Mouse (Mus musculus): ENCODE data around the gene R3hdml.

DNA sequence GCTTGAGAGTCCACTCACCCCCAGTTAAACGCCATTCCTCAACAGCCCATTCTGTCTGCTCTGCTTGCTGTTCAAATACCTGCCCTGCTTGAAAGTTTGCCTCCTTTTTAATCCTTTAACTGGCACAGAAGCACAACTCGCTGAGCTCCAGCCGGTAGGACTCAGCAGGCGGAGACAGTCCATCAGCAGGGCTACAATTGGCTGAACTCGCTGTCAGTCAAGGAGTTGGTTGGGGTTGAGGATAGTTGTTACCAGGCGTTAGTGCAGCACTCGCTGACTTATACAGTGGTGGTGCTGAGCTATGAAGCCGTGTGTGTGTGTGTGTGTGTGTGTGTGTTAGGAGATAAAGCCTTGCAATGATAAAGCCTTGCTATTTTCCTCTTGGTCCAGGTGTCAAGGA is 31.5 kb upstream of the R3hdml start:
- TF ChIP-seq CHD1 (IDR thresholded peaks at IDR 0.05; ENCODE audit: low read depth, low read length) (no peak), BHLHE40 (IDR thresholded peaks at IDR 0.05; ENCODE audit: low read depth, low read length) (no peak), POLR2AphosphoS2 (IDR thresholded peaks at IDR 0.05; ENCODE audit: low read depth, low read length) (no peak), EP300 (IDR thresholded peaks at IDR 0.05; ENCODE audit: low read length) (no peak), MXI1 (IDR thresholded peaks at IDR 0.05; ENCODE audit: low read depth, low read length) (no peak), RAD21 (IDR thresholded peaks at IDR 0.05; ENCODE audit: low read depth, low read length) (no peak), CTCF (conservative IDR thresholded peaks at IDR 0.05 in 1 of 2, IDR thresholded peaks at IDR 0.05 in 1 of 2; ENCODE audit: low read depth in 2 of 2, low read length in 2 of 2) (no peak)
